Mouse (Mus musculus): ENCODE measurements at regions not wholly inside any gene's neighbourhood (a gene's known extent, or its start where the extent isn't known, plus 50 kb on each side); places are given as distances from the start of the nearest gene placed in this dataset.

DNA sequence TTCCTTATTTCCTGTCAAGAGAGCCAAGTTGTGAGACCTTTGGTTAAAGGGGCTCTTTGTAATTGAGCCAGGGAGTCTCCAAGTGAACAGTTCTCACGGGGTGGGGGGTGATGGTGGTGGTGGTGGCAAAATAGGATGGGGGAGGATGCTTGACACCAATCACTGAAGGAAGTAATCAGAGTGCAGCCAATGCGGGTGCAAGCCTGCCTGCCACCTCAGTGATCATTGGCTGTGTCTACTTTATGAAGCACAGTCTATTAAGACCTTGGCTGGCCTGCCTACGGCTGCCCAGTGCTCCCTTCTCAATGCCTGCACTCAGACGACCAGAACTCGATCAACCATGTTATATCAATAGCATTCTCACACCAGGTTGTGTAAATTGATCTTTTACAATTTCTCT is 206.0 kb upstream of the Pou3f3 start:
- TF ChIP-seq CTCF (IDR thresholded peaks at IDR 0.05; ENCODE audit: extremely low read depth, insufficient read length, insufficient replicate concordance, low read depth, low read length) (no peak), POLR2A (IDR thresholded peaks at IDR 0.05; ENCODE audit: low read depth, low read length) (no peak)

All from small intestine, adult 2 months (tissue).